Mouse (Mus musculus) megakaryocyte, embryonic 14.5 days (primary cell): Measurements from ENCODE around the gene Hist1h2af.
"Not testable (repeated sequence)": the region's sequence is repeated elsewhere in the genome, so short reads cannot be mapped to it uniquely, and the experiment has no call there.

Experiments used
- FLI1 ChIP-seq: IDR thresholded peaks from 2 replicates; pipeline ENCODE4 v1.6.1; 2012; ENCODE audit warnings: low read length, inconsistent platforms, mixed read lengths
- GATA1 ChIP-seq: IDR thresholded peaks from 3 replicates; pipeline ENCODE4 v1.6.1; 2012; ENCODE audit warnings: mixed read lengths, low read length, inconsistent platforms, borderline replicate concordance

- not testable (repeated sequence) for TF ChIP-seq GATA1, FLI1
Measured at GRCm38 (mm10) chr13:23551146-23551834, 17.6 kb downstream of the Hist1h2af start, which contains the start of gene Hist1h4f.
